ENCODE assay signal across 8 mouse cellular contexts in the genomic region with DNA sequence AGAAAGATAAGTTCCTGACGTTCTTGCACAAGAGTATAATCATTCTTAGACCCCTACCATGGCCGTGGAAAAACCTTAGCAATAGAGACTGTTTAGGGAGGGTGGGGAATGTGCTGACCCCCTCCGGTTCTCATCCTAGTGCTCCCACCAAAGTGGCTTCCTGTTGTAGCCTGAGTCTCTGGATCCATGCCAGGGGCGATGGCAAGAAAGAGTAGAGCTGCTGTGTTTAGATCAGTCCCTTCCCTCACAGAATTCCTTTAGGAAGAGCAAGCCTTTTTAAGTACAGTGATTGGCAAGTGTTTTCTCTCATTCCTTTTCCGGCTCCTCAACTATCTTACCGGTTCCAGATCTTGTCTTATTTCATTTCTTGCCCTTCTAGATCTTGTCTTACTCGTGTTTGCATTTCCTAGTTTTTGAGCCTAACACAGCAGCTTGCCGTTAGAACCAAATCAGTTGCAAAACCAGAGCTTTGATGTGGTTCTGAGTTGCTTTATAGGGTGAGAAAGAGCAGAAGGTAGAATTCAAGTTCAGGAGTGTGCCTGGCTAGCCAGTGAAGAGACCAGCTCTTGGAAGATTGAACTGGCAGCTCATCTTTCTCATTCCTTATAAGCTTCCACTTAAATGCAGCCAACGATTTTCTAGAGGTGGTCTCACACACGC. TPM values are rescaled to one million over a fixed set of nuclear protein-coding genes. Genes with fewer than 3 reads are reported as not detected.
DNase-seq lines count a peak whose midpoint lies in the region; ATAC-seq and TF ChIP-seq lines count a peak whose summit lies in the region.

No protein-coding gene starts in this region.

- no peak for TF ChIP-seq CTCF in testis, adult 2 months (IDR thresholded peaks at IDR 0.05; ENCODE audit: control insufficient read depth, insufficient read depth, insufficient replicate concordance, low read depth, low read length)
- TF ChIP-seq CTCF in liver, embryonic 14.5 days (IDR thresholded peaks at IDR 0.05; ENCODE audit: low read depth) = no peak
- no peak for TF ChIP-seq CTCF in small intestine, adult 2 months (IDR thresholded peaks at IDR 0.05; ENCODE audit: extremely low read depth, insufficient read length, insufficient replicate concordance, low read depth, low read length)

- no peak for TF ChIP-seq EP300 in liver, embryonic 14.5 days (IDR thresholded peaks at IDR 0.05; ENCODE audit: low read depth)

- no peak for TF ChIP-seq POLR2A in testis, adult 2 months (IDR thresholded peaks at IDR 0.05; ENCODE audit: control insufficient read depth, low read depth, low read length)
- TF ChIP-seq POLR2A in small intestine, adult 2 months (IDR thresholded peaks at IDR 0.05; ENCODE audit: low read depth, low read length) = no peak

- DNase-seq in testis, postnatal 14 days (ENCODE audit: low spot score) = no peak
- peak; percentile 49 to 50 for DNase-seq in cerebellum, postnatal 36 days
- DNase-seq in liver, embryonic 14.5 days (ENCODE audit: low read depth in 3 of 3, low spot score in 3 of 3) = no peak
- DNase-seq in gastrocnemius, adult 18-20 months (ENCODE audit: low spot score) = no peak

- peaks cover 17% of the 10 kb centered on the region for H3K4me1 ChIP-seq in testis, adult 2 months (ENCODE audit: control insufficient read depth, insufficient read depth, low read length)
- H3K4me1 ChIP-seq in hindbrain, embryonic 12.5 days = peaks cover 49% of the 10 kb centered on the region
- H3K4me1 ChIP-seq in liver, embryonic 14.5 days (replicated peaks; ENCODE audit: control insufficient read depth in 2 of 2, insufficient read depth in 2 of 2, low read length in 1 of 2) = peaks cover 22 to 37% of the 10 kb centered on the region in 2 experiments
- no peaks in the 10 kb centered on the region for H3K4me1 ChIP-seq in small intestine, adult 2 months (ENCODE audit: control insufficient read depth, insufficient read depth, insufficient read length, low read length)

- H3K4me2 ChIP-seq in hindbrain, embryonic 12.5 days (replicated peaks) = peak overlapping the region; percentile 96
- H3K4me2 ChIP-seq in liver, embryonic 14.5 days (ENCODE audit: low read depth) = peak overlapping the region; percentile 80

- 0 out of 2 replicates have a peak overlapping the region, but pooled peaks have one; percentile 97 for H3K9ac ChIP-seq in hindbrain, embryonic 12.5 days
- H3K9ac ChIP-seq in liver, embryonic 14.5 days (replicated peaks) = peak overlapping the region; percentile 91

- WGBS in hindbrain, embryonic 12.5 days = 45% methylated on average over 10 of the region's 10 CpGs
- 34% methylated on average over 10 of the region's 10 CpGs for WGBS in liver, embryonic 14.5 days (ENCODE audit: insufficient replicate concordance)
- WGBS in small intestine, adult 2 months = 28% methylated on average over 10 of the region's 10 CpGs

- no peak overlapping the region for H3K27ac ChIP-seq in testis, adult 2 months (ENCODE audit: control insufficient read depth, insufficient read depth, low read depth, low read length)
- H3K27ac ChIP-seq in hindbrain, embryonic 12.5 days = no peak overlapping the region
- H3K27ac ChIP-seq in liver, embryonic 14.5 days = no peak overlapping the region
- no peak overlapping the region; the same call in none of the 2 replicates for H3K27ac ChIP-seq in small intestine, adult 2 months (ENCODE audit: insufficient read depth, low read depth, low read length)

- no peak for ATAC-seq in hindbrain, embryonic 12.5 days (ENCODE audit: low FRiP score)
- no peak for ATAC-seq in liver, embryonic 14.5 days (ENCODE audit: insufficient read depth)
- ATAC-seq in frontal cortex, adult (ENCODE audit: low TSS enrichment) = no peak

- H3K36me3 ChIP-seq in testis, adult 2 months (ENCODE audit: control insufficient read depth, insufficient read depth, low read length) = no peaks in the 10 kb centered on the region; the same call in 1 of the 2 replicates
- no peaks in the 10 kb centered on the region for H3K36me3 ChIP-seq in hindbrain, embryonic 12.5 days
- H3K36me3 ChIP-seq in liver, embryonic 14.5 days (replicated peaks; ENCODE audit: control insufficient read depth, insufficient read depth, low read depth) = no peaks in the 10 kb centered on the region
- H3K36me3 ChIP-seq in small intestine, adult 2 months (ENCODE audit: control insufficient read depth, insufficient read depth, low read length) = peaks cover 3% of the 10 kb centered on the region; the same call in 1 of the 2 replicates

- H3K27me3 ChIP-seq in testis, adult 2 months (ENCODE audit: control insufficient read depth, insufficient read depth, low read length) = no peaks in the 10 kb centered on the region
- H3K27me3 ChIP-seq in hindbrain, embryonic 12.5 days = peaks cover 18% of the 10 kb centered on the region
- peaks cover 5% of the 10 kb centered on the region for H3K27me3 ChIP-seq in liver, embryonic 14.5 days (ENCODE audit: control insufficient read depth, insufficient read depth, low read length)
- H3K27me3 ChIP-seq in small intestine, adult 2 months (ENCODE audit: control insufficient read depth, insufficient read depth, low read length) = no peaks in the 10 kb centered on the region

- H3K4me3 ChIP-seq in testis, adult 2 months (ENCODE audit: control insufficient read depth, low read depth, low read length) = peak overlapping the region; percentile 56
- peak overlapping the region; percentile 84 for H3K4me3 ChIP-seq in hindbrain, embryonic 12.5 days
- peak overlapping the region; percentile 78 to 88 for H3K4me3 ChIP-seq in liver, embryonic 14.5 days (ENCODE audit: insufficient read depth in 1 of 2, low read depth in 2 of 2, low read length in 2 of 2)
- H3K4me3 ChIP-seq in small intestine, adult 2 months (ENCODE audit: low read depth, low read length) = peak overlapping the region; percentile 21; the same call in 1 of the 2 replicates

- H3K9me3 ChIP-seq in hindbrain, embryonic 12.5 days (replicated peaks) = no peaks in the 10 kb centered on the region
- H3K9me3 ChIP-seq in liver, embryonic 14.5 days (ENCODE audit: control insufficient read depth, low read length) = no peaks in the 10 kb centered on the region

RNA-seq across cellular contexts. Expression of a gene that starts 1.9 kb away (rescaled TPM):
- polyA plus RNA-seq in testis, adult 2 months (2012; rRNA removed) = 12.6 and 13.4 TPM in 2 replicates
- polyA plus RNA-seq in hindbrain, embryonic 12.5 days (2016; fragmentation: Nextera tagmentation; extraction: Ambion mirVana) = 24.2 and 25.1 TPM in 2 replicates
- polyA plus RNA-seq in liver, embryonic 14.5 days (2012; rRNA removed) = 4.1 and 5.0 TPM in 2 replicates
- 18.3 and 22.8 TPM in 2 replicates for polyA plus RNA-seq in liver, embryonic 14.5 days (2014; fragmentation: Nextera tagmentation; extraction: Ambion mirVana)
- 6.2 and 8.8 TPM in 2 replicates for polyA plus RNA-seq in small intestine, adult 2 months (2012; rRNA removed)
- 1 to 10 TPM; 5.3 TPM for total RNA-seq in gastrocnemius, adult 18-20 months (2021)

RNA-seq across cellular contexts. Expression of a gene that starts 15.0 kb away (rescaled TPM):
- 0.80 and 0.85 TPM in 2 replicates for polyA plus RNA-seq in testis, adult 2 months (2012; rRNA removed)
- polyA plus RNA-seq in hindbrain, embryonic 12.5 days (2016; fragmentation: Nextera tagmentation; extraction: Ambion mirVana) = 1.3 and 1.7 TPM in 2 replicates
- polyA plus RNA-seq in liver, embryonic 14.5 days (2012; rRNA removed) = 0.28 and 0.39 TPM in 2 replicates
- 0.04 and 0.16 TPM in 2 replicates for polyA plus RNA-seq in liver, embryonic 14.5 days (2014; fragmentation: Nextera tagmentation; extraction: Ambion mirVana)
- polyA plus RNA-seq in small intestine, adult 2 months (2012; rRNA removed) = 2.4 and 3.3 TPM in 2 replicates
- 10 to 100 TPM; 14.4 to 16.6 TPM for total RNA-seq in gastrocnemius, adult 18-20 months (2021)

RNA-seq across cellular contexts. Expression of a gene that starts 19.2 kb away (rescaled TPM):
- 17.6 and 17.9 TPM in 2 replicates for polyA plus RNA-seq in testis, adult 2 months (2012; rRNA removed)
- 0.44 and 0.59 TPM in 2 replicates for polyA plus RNA-seq in hindbrain, embryonic 12.5 days (2016; fragmentation: Nextera tagmentation; extraction: Ambion mirVana)
- 2.6 and 3.1 TPM in 2 replicates for polyA plus RNA-seq in liver, embryonic 14.5 days (2012; rRNA removed)
- 1.5 and 1.7 TPM in 2 replicates for polyA plus RNA-seq in liver, embryonic 14.5 days (2014; fragmentation: Nextera tagmentation; extraction: Ambion mirVana)
- polyA plus RNA-seq in small intestine, adult 2 months (2012; rRNA removed) = 2.9 and 6.2 TPM in 2 replicates
- under 1 TPM; 0.12 to 0.23 TPM for total RNA-seq in gastrocnemius, adult 18-20 months (2021)

RNA-seq across cellular contexts. Expression of a gene that starts 25.1 kb away (rescaled TPM):
- polyA plus RNA-seq in testis, adult 2 months (2012; rRNA removed) = 0.49 and 1.1 TPM in 2 replicates
- polyA plus RNA-seq in hindbrain, embryonic 12.5 days (2016; fragmentation: Nextera tagmentation; extraction: Ambion mirVana) = not detected in 2 replicates
- polyA plus RNA-seq in liver, embryonic 14.5 days (2012; rRNA removed) = not detected in 2 replicates
- polyA plus RNA-seq in liver, embryonic 14.5 days (2014; fragmentation: Nextera tagmentation; extraction: Ambion mirVana) = not detected in 2 replicates
- 2,253 and 5,176 TPM in 2 replicates for polyA plus RNA-seq in small intestine, adult 2 months (2012; rRNA removed)
- total RNA-seq in gastrocnemius, adult 18-20 months (2021) = not detected

RNA-seq across cellular contexts. Expression of a gene that starts 32.1 kb away (rescaled TPM):
- 0.28 and 0.77 TPM in 2 replicates for polyA plus RNA-seq in testis, adult 2 months (2012; rRNA removed)
- 20.9 and 23.9 TPM in 2 replicates for polyA plus RNA-seq in hindbrain, embryonic 12.5 days (2016; fragmentation: Nextera tagmentation; extraction: Ambion mirVana)
- polyA plus RNA-seq in liver, embryonic 14.5 days (2012; rRNA removed) = 0.21 and 0.40 TPM in 2 replicates
- polyA plus RNA-seq in liver, embryonic 14.5 days (2014; fragmentation: Nextera tagmentation; extraction: Ambion mirVana) = 0.25 and 0.27 TPM in 2 replicates
- 1.7 and 3.5 TPM in 2 replicates for polyA plus RNA-seq in small intestine, adult 2 months (2012; rRNA removed)
- under 1 TPM in 1 of 2 experiments, not detected in 1; 0.02 TPM for total RNA-seq in gastrocnemius, adult 18-20 months (2021)

Comparison
In these comparisons a context has a peak if more than half of its experiments do, and no peak if none do; other contexts are left out.
1. H3K4me3 ChIP-seq: peak in every context shown above with its lines; median percentile 84 in hindbrain, embryonic 12.5 days; 83 in liver, embryonic 14.5 days; 56 in testis, adult 2 months; 21 in small intestine, adult 2 months.
2. DNase-seq: peak in cerebellum, postnatal 36 days (2 of 2); none in testis, postnatal 14 days (single experiment), liver, embryonic 14.5 days (0 of 3) and gastrocnemius, adult 18-20 months (single experiment).